Mouse (Mus musculus) C2C12 (cell line): ENCODE measurements around the gene Ccl24. TPM values are rescaled to one million over a fixed set of nuclear protein-coding genes. Genes with fewer than 3 reads are reported as not detected.
A peak's percentile ranks its signal among the peaks of the same experiment; 100 is the strongest.
"Not testable (repeated sequence)": the region's sequence is repeated elsewhere in the genome, so short reads cannot be mapped to it uniquely, and the experiment has no call there.

Experiments
- H3K27me3 ChIP-seq: one replicate; pipeline ENCODE4 v1.6.1; 2011; ENCODE audit not compliant: control insufficient read depth, insufficient read depth, insufficient read length
- H3K36me3 ChIP-seq: one replicate; pipeline ENCODE4 v1.6.1; 2011; ENCODE audit not compliant: control insufficient read depth, insufficient read depth
- H3K4me3 ChIP-seq: one replicate; pipeline ENCODE4 v1.5.1; 2011; ENCODE audit warnings: mild to moderate bottlenecking, control low read depth; ENCODE audit not compliant: poor library complexity, insufficient read depth, severe bottlenecking
- H3K79me2 ChIP-seq: one replicate; pipeline ENCODE4 v1.6.1; 2011; ENCODE audit not compliant: control insufficient read depth, insufficient read depth
- H3K79me3 ChIP-seq: one replicate; pipeline ENCODE4 v1.6.1; 2011; ENCODE audit warnings: low read depth, control low read depth
- H3ac ChIP-seq: one replicate; pipeline ENCODE3; 2011; ENCODE audit warnings: low read depth; ENCODE audit not compliant: control insufficient read depth, insufficient read length
- CEBPB ChIP-seq: IDR thresholded peaks from one replicate; pipeline ENCODE4 v1.6.1; 2011; ENCODE audit warnings: low read depth, mild to moderate bottlenecking, control low read depth, moderate library complexity
- CTCF ChIP-seq: IDR thresholded peaks from one replicate; pipeline ENCODE4 v1.5.1; 2011; ENCODE audit not compliant: control insufficient read depth, insufficient read depth, insufficient read length
- FOSL1 ChIP-seq: IDR thresholded peaks from one replicate; pipeline ENCODE4 v1.8.0; 2011; ENCODE audit warnings: mild to moderate bottlenecking, low read length; ENCODE audit not compliant: poor library complexity, insufficient read depth, severe bottlenecking
- MAX ChIP-seq: IDR thresholded peaks from one replicate; pipeline ENCODE4 v1.6.1; 2011; ENCODE audit warnings: mild to moderate bottlenecking, control low read depth
- MYOD1 ChIP-seq: IDR thresholded peaks from one replicate; pipeline ENCODE4 v1.6.1; 2011; ENCODE audit warnings: low read depth; ENCODE audit not compliant: control insufficient read depth, insufficient read length
- MYOG ChIP-seq: IDR thresholded peaks from one replicate; pipeline ENCODE4 v1.6.1; 2011; ENCODE audit not compliant: control insufficient read depth, insufficient read length; ENCODE audit errors: extremely low read depth
- USF1 ChIP-seq: IDR thresholded peaks from one replicate; pipeline ENCODE4 v1.6.1; 2011; ENCODE audit warnings: low read depth, mild to moderate bottlenecking, control low read depth, moderate library complexity
- long read RNA-seq, 2 experiments: library from polyadenylated mRNA; unstranded; transcript quantifications; one replicate each; pipeline ENCODE4 v2.0.0; 2019 to 2020
- polyA plus RNA-seq: library from polyadenylated mRNA; unstranded; fragments of >200 nt; fragmentation: generic; extraction: Trizol; gene quantifications from one replicate; pipeline ENCODE4 v1.2.1, GENCODE M21; 2012; ENCODE audit warnings: missing spikeins

Ccl24 gene
- polyA plus RNA-seq, result not detected
- long read RNA-seq, experiment 1, result 0 reads
- long read RNA-seq, experiment 2, result 0 reads

- H3K4me3 ChIP-seq, result no peak within 1 kb of the TSS
- H3K79me3 ChIP-seq, result no peaks in the 10 kb centered on the region
- H3K79me2 ChIP-seq, result no peaks in the 10 kb centered on the region
- H3K27me3 ChIP-seq, result no peaks in the 10 kb centered on the region
- H3ac ChIP-seq, result no peak within 1 kb of the TSS
- no peak for TF ChIP-seq USF1
- TF ChIP-seq MYOD1, result no peak
- no peak for TF ChIP-seq MAX
- TF ChIP-seq CEBPB, result no peak
- TF ChIP-seq FOSL1, result no peak
- no peak for TF ChIP-seq MYOG
- no peak for TF ChIP-seq CTCF
- no peaks in the 10 kb centered on the region for H3K36me3 ChIP-seq
Measured at GRCm38 (mm10) chr5:135573006-135573405, at the start of gene Ccl24. Gene Ccl24 (minus strand): TSS chr5:135573049.

- Histone ChIP-seq H3ac (no peak overlapping the region), H3K36me3 (no peaks in the 10 kb centered on the region), H3K79me3 (no peaks in the 10 kb centered on the region), H3K79me2 (no peaks in the 10 kb centered on the region), H3K4me3 (no peak overlapping the region), H3K27me3 (no peaks in the 10 kb centered on the region)
- TF ChIP-seq MAX, result peak; percentile 86
- TF ChIP-seq CTCF, result no peak
- TF ChIP-seq MYOD1, result peak; percentile 73
Measured at GRCm38 (mm10) chr5:135621725-135622124, 48.9 kb upstream of the Ccl24 start.

DNA sequence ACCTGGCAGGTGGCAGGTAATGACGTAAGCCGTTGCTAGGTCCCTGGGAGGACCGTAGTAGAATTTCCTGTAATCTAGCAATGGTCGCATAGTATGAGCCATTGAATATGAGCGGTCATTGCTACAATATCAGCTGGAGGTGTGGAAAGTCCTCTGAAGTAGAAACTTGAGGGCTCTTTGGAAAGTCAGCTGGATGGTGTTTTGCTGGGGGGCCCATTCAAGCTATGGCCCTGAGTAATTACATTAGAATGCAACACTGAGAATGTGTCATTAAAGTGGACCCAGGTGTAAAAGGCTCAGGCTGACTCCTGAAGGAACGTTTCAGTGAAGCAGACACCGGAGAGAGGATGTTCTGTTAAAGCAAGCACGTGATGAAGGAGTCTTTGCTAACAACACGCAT lies 47.7 kb upstream of the Ccl24 start:
- H3K79me2 ChIP-seq, result no peaks in the 10 kb centered on the region
- H3K4me3 ChIP-seq, result no peak overlapping the region
- H3K36me3 ChIP-seq, result no peaks in the 10 kb centered on the region
- no peaks in the 10 kb centered on the region for H3K27me3 ChIP-seq
- H3K79me3 ChIP-seq, result no peaks in the 10 kb centered on the region
- H3ac ChIP-seq, result no peak overlapping the region
- TF ChIP-seq CTCF, result no peak
- TF ChIP-seq MAX, result no peak
- no peak for TF ChIP-seq MYOG
- no peak for TF ChIP-seq CEBPB
- TF ChIP-seq USF1, result no peak
- no peak for TF ChIP-seq FOSL1
- no peak for TF ChIP-seq MYOD1

DNA sequence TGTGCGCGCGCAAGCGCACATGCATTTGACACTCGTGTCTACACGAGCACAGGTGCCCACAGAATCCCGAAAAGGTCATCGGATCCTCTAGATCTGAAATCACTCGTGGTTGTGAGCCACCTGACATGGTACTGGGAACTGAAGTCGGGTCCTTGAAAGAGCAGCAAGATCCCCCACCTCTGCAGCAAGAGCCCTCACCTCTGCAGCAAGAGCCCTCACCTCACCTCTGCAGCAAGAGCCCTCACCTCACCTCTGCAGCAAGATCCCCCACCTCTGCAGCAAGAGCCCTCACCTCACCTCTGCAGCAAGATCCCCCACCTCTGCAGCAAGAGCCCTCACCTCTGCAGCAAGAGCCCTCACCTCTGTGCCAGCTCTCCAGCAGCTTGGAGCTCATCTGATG lies 46.9 kb upstream of the Ccl24 start:
- H3K27me3 ChIP-seq, H3K79me2 ChIP-seq: not testable (repeated sequence)

DNA sequence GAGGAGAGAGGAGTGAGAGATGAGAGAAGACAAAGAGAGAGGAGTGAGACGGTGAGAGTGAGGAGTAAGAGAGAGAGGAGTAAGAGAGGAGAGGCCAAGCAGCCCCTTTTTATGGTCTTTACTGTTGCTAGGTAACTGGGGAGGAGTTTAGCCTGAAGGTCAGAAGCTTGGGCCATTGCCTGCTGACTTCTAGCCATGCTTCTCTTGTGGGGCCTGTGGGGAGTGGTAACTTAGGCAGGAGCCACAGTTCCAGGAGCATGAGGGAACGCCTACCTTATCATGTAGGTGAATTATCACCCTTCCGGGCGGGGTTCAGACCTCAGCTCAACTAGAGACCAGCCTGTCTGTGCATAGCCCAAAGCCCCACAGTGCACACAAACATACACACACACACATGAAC lies 36.9 kb upstream of the Ccl24 start:
- Histone ChIP-seq H3K4me3 (no peak overlapping the region), H3K79me2 (no peaks in the 10 kb centered on the region), H3K27me3 (no peaks in the 10 kb centered on the region), H3ac (no peak overlapping the region), H3K36me3 (no peaks in the 10 kb centered on the region), H3K79me3 (no peaks in the 10 kb centered on the region)
- TF ChIP-seq MAX (no peak), USF1 (no peak), MYOD1 (no peak), CTCF (no peak), FOSL1 (no peak), MYOG (no peak), CEBPB (no peak)

More for the DNA sequence above, 46.9 kb upstream of the Ccl24 start:
- not testable (repeated sequence) for H3K4me3 ChIP-seq, H3K36me3 ChIP-seq, H3K79me3 ChIP-seq, H3ac ChIP-seq

GRCm38 (mm10) chr5:135607581-135607980 lies 34.7 kb upstream of the Ccl24 start:
- TF ChIP-seq CTCF, result no peak
- TF ChIP-seq MAX, result no peak
- TF ChIP-seq USF1, result no peak
- no peak for TF ChIP-seq CEBPB
- no peak for TF ChIP-seq FOSL1
- no peak for TF ChIP-seq MYOG
- Histone ChIP-seq H3K36me3 (no peaks in the 10 kb centered on the region), H3K79me3 (no peaks in the 10 kb centered on the region), H3ac (no peak overlapping the region), H3K4me3 (no peak overlapping the region), H3K79me2 (no peaks in the 10 kb centered on the region), H3K27me3 (no peaks in the 10 kb centered on the region)

GRCm38 (mm10) chr5:135606717-135607116 lies 33.9 kb upstream of the Ccl24 start:
- not testable (repeated sequence) for H3K27me3 ChIP-seq, H3K4me3 ChIP-seq, H3ac ChIP-seq, H3K79me2 ChIP-seq, H3K36me3 ChIP-seq, H3K79me3 ChIP-seq

GRCm38 (mm10) chr5:135604643-135605042 lies 31.8 kb upstream of the Ccl24 start:
- H3ac ChIP-seq, H3K27me3 ChIP-seq, H3K4me3 ChIP-seq, H3K79me2 ChIP-seq, H3K79me3 ChIP-seq, H3K36me3 ChIP-seq: not testable (repeated sequence)
